Mouse (Mus musculus) cerebellum, postnatal 10 days (tissue): ENCODE results near the gene Lrrc8e.

Source experiments
- DNase-seq, 2 experiments: peaks; one replicate each; pipeline ENCODE4 v3.0.0; 2021; ENCODE audit warnings: mixed read lengths in 2 of 2

Gene Lrrc8e

GRCm38 (mm10) chr8:4226739-4227347 is at the start of gene Lrrc8e:
Gene Lrrc8e (plus strand): TSS chr8:4226827.
- peak in 1 of 2 experiments; percentile 14 for DNase-seq

GRCm38 (mm10) chr8:4183409-4183808 is 43.2 kb upstream of the Lrrc8e start:
- DNase-seq: no peak

GRCm38 (mm10) chr8:4186151-4186550 is 40.5 kb upstream of the Lrrc8e start:
- DNase-seq: no peak

- DNase-seq: no peak
These were observed 38.0 kb upstream of the Lrrc8e start for GRCm38 (mm10) chr8:4188605-4189004.

GRCm38 (mm10) chr8:4189031-4189722 is 37.5 kb upstream of the Lrrc8e start:
- DNase-seq: no peak

DNA sequence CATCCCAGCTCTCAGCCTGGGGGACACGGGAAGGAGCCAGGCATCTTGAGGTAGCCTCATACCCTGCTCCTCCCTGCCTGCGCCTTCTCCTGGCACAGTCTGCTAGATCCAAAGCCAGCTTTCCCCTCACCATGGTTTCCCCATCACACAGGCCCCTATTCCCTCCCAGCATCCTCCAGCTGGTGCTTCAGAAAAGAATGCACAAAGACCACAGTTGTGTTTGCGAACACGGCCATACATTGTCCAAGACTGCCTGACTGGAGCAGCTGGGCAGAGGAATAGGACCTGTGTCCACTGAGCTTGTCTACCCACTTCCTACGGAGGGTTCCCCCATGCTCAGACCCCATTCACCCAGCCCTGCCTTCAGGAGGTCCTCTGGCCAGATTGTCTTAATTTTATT is 34.3 kb upstream of the Lrrc8e start:
- DNase-seq: peak in 1 of 2 experiments; percentile 39

DNA sequence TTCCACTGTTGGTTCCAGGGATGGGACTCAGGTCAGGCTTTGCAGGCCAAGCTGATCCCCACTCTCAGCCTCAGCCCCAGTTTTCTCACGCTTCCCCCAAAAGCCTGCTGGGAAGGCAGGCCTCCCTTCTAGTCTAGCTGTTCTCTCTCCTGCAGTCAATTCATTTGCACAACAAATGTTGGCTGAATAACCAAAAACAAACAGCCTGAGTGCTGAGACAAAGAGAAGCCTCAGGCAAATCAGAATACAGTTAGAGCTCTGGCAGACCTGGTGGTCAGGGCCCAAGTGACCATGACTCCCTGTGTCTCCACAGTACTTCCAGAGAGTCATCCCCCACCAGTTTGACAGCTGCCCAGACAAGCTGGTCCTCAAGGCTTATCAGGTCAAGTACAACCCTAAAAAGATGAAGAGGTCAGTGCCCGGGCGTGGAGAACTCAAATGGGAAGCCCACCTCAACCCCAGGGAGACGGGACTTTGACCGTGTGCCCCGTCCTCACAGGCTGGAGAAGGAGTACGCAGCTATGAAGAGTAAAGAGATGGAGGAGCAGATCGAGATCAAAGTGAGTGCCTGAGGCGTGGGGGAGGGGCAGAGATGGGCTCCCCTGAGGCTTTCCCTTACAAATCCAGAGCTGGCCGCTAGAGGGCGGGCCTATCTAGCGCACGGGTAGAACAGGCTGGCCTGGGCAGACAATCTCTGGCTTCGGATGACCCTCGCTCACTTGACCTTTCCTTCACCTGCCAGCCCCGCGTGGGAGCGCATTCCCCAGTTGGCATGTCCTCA is 33.6 kb upstream of the Lrrc8e start:
- DNase-seq: peak; percentile 94 to 98

DNA sequence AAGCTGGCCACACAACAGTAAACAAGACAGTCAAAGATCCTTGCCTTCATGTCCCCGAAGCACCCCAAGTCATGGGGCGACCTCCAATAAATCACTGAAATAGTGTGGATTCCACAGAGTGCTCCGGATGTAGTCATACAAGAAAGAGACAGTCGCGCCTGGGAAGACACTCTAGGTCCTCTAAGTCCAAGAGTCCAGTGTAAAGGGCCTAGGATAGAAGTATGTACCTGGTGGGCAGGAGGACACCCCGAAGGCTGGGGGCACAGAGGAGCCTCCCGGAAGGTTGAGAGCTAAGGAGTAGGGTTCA is 33.1 kb upstream of the Lrrc8e start:
- no peak for DNase-seq

- DNase-seq: no peak
These were observed 25.3 kb upstream of the Lrrc8e start for GRCm38 (mm10) chr8:4201321-4201720.

GRCm38 (mm10) chr8:4205246-4206123 is 21.1 kb upstream of the Lrrc8e start:
- DNase-seq: no peak

DNA sequence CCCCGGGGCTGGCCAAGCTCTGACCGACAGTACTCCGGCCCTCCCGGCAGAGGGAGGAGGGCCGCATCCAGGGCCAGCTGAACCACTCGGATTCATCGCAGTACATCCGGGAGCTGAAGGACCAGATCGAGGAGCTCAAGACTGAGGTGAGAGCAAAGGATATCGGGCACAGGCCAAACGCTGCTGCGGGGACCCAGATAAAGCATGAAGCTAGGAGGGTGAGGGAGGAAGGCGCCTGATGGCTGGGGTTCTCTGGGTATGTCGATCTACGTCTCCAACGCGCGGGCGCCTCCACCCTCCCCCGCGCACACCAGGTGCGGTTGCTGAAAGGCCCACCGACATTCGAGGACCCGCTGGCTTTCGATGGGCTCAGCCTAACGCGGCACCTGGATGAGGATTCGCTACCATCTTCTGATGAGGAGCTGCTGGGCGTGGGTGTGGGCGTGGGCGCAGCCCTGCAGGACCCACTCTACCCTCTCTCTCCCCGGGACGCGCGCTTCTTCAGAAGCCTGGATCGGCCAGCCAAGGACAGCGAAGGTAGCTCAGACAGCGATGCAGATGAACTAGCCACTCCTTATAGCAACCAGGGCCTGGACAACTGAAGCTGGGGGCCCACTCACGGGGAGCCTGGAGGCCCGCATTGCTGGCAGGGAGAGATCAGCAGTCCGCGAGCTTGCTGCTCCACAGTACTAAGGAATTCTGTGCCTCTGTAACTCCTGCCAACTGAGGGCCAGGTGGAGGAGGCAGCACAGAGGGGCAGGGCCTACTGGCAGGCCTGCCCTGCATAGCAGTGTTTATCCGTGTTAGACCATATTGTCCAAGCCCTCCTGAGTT is 20.2 kb upstream of the Lrrc8e start:
- DNase-seq: peak; percentile 51 to 56

DNA sequence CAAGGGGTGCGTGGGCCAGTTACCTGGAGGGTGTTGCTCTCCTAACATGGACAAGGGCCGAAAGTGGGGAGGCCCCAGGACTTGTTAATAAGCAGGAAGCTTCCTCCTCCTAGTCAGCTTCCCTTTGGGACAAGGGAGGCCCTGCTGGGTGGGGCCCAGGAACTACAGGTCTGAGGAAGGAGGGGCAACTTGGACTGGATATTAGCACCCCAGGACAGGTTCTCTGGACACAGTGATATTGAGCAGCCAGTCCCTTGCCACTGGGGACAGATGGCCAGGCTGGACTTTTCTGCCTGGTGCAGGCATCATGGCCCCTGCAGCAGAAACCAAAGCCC is 19.6 kb upstream of the Lrrc8e start:
- no peak for DNase-seq

GRCm38 (mm10) chr8:4211097-4211496 is 15.5 kb upstream of the Lrrc8e start:
- peak in 1 of 2 experiments; percentile 34 for DNase-seq

- DNase-seq: peak; percentile 59 to 63
These were observed 13.8 kb upstream of the Lrrc8e start for GRCm38 (mm10) chr8:4212809-4213209.

- peak; percentile 52 to 64 for DNase-seq
These were observed 13.2 kb upstream of the Lrrc8e start for GRCm38 (mm10) chr8:4213210-4214005.

DNA sequence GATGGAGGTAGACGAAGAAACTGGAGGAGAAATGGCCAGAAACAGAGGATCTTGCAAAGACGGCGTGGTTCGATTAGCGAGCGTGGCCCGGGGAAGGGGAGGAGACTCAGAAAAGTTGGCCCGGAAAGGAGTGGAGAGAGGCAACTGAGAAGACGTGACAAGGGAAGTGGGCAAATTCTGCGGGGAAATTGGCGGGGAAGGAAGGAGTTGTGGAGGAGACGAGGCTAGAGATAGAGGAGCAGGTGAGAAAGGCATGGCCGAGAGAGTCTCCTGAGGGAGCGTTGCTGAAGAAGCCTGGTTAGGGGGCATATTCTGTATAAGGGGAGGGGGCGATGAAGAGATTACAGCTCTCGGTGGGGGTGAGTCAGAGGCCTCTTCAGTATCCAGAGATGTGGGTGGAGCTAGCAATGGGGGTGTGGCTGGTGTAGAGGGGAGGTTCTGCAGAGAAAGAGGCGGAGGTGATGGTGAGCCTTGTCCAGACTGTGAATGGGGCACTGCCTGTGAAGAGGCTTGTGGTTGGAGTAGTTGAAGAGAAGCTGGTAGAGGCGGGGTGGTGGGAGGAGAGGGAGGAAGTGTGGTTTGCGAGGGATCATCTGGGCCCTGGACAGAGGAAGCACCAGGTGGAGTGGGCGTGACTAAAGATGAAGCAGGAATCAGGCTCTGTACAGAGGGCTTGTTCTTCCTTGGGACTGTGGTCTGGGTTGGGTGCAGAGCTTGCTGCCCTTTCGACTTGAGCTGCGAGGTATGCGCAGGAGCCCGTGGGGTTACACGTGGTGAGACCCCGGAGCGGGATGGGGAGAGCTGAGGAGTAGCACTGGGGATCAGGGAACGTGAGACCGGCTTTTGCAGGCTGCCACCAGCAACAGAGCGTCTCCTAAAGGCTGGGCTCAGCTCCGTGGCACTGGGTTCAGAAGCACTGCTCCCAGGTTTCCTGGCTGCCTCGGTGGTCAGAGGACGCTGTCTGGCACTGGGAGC is 12.3 kb upstream of the Lrrc8e start:
- peak; percentile 33 to 51 for DNase-seq

DNA sequence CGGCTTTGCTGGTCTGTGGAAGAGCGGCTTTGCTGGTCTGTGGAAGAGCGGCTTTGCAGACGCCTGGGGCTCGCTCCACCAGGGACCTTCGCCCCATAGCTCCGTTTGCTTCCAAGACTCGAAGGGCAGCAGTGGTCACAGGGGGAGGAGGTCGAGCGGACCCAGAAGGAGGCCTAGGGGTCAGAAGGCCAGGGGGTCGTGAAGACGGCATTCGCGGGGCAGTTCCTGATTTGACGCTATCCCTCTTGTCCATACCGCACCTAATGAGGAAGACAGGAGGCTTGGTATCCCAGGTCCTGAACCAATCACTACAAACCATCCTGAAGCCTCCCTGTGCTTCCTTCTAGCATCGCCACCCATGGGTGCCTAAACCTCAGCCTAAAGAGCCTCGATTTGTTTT is 10.3 kb upstream of the Lrrc8e start:
- peak; percentile 45 to 60 for DNase-seq

GRCm38 (mm10) chr8:4216791-4217621 is 9.6 kb upstream of the Lrrc8e start, which contains the start of gene Prr36:
Gene Prr36 (minus strand): TSS chr8:4217459.
- peak; percentile 94 to 95 for DNase-seq

- no peak for DNase-seq
These were observed 7.0 kb upstream of the Lrrc8e start for GRCm38 (mm10) chr8:4219617-4220016.
